Mouse (Mus musculus) right cerebral cortex, postnatal 10 days (tissue): ENCODE results near the gene Dab1.
A peak's percentile ranks its signal among the peaks of the same experiment; 100 is the strongest.

ENCODE experiments used
- DNase-seq, 2 experiments: peaks; one replicate each; pipeline ENCODE4 v3.0.0; 2021; ENCODE audit warnings: low spot score in 2 of 2

The Dab1 gene

GRCm38 (mm10) chr4:104665553-104665952 is 1046.4 kb downstream of the Dab1 start:
- DNase-seq: peak; percentile 55 to 72

DNA sequence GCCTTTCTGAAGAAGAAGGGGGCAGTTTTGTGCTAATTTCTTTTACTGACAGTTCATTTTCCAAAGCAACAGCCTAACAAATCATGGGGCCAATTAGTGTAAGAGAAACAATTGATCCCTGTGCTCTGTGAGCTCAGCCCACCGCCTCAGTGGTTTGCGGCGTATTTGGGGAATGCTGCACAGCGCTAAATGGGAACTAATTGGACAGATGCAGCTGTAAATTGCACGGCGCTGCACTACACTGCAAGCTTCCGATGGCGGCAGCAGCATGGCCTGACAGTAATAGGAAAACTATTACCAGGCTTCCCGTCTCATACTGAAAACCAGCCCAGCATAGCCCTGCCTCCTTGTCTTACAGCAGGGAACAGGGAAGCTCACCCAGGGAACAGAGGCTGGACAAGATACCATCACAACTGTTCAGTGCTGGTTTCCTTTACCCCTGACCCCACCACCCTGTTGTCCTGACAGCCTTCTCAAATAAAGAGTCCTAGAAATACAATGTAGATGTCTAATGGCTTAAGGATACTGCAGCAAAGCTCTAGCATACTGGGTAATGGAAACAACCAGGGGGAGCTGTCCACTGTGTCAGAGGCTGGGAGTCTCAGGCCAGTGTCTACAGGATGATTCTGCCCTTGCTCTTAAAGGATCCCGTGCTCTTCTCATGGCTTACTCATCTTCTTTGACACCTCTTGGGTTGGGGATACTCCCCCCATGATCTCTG is 1047.8 kb downstream of the Dab1 start:
- no peak for DNase-seq

DNA sequence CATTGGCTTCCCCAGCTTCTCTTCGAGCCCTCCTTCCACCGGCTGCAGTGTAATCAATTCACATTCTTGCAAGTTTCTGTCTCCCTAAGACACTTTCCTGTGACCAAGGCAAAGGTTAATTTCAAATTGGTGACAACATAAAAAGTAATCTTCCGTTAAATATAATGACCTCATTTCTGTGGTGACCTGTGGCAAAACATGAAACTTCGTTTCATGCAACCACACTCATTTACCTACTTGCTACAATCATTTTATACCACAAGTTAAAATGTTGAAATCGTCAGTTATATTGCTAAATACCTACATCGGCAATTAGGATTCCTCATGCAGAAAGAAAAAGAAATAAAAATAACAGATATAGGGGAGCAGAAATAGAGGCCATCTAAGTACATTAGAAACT is 1048.9 kb downstream of the Dab1 start:
- DNase-seq: no peak

DNA sequence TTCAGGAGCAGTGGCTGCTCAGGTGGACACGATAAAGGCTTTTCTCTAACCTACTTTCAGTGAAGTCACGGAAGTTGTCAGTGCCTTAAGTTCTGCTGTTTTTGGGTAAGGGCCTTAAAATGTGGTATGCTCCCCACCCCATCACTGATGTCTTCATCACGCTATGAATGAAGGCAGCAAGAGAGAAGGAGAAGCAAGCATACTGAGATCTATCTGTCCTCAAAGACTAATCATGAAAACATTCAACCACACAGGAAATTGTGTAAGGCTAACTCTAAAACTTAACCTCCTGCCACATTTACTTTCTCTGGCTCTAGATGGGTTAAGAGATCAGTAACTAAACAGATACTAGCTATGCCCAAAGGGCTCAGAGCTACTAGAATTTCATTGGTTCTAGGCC is 1050.2 kb downstream of the Dab1 start:
- DNase-seq: no peak

GRCm38 (mm10) chr4:104670741-104671140 is 1051.6 kb downstream of the Dab1 start:
- no peak for DNase-seq

GRCm38 (mm10) chr4:104673317-104673716 is 1054.2 kb downstream of the Dab1 start:
- no peak for DNase-seq

DNA sequence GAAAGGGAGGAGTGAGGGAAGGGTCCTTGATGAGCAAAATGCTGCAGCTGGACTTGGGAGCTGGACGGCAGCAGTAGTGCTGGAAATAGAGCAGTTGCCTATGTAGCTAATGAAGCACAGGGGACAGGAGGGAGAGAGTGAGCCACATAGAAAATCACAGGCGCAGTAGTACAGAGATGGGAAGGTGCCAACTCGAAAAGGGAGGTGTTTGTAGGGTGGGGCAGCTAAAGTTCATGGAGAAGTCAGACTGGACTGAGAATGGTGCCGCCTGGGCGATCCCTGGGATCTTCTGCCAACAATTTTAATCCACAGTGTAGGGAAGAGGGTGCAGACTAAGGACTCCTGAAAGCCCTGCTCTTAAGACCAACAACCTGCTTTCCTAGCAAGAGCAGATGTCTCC is 1055.5 kb downstream of the Dab1 start:
- no peak for DNase-seq

DNA sequence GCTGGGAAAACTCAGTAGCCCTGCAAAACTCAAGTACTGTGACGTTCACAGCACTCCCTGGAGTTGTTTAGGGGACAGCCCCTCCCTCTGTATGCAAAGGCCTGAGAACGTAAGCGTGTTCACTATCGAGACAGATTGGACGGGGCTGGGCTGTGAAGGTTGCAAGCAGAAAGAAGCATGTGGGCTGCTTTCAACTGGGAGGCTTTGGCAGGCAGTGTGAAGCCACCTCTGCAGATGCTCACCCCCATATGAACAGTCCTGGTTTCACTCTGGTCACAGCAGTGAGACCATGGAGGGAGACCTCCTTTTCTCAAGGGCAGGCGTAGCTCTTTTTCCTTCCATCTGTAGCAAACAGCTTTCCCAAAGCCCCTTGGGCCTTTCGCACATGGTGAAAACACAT is 1059.1 kb downstream of the Dab1 start:
- peak; percentile 51 to 67 for DNase-seq

- DNase-seq: no peak
These were observed 1061.3 kb downstream of the Dab1 start for GRCm38 (mm10) chr4:104680475-104680874.

DNA sequence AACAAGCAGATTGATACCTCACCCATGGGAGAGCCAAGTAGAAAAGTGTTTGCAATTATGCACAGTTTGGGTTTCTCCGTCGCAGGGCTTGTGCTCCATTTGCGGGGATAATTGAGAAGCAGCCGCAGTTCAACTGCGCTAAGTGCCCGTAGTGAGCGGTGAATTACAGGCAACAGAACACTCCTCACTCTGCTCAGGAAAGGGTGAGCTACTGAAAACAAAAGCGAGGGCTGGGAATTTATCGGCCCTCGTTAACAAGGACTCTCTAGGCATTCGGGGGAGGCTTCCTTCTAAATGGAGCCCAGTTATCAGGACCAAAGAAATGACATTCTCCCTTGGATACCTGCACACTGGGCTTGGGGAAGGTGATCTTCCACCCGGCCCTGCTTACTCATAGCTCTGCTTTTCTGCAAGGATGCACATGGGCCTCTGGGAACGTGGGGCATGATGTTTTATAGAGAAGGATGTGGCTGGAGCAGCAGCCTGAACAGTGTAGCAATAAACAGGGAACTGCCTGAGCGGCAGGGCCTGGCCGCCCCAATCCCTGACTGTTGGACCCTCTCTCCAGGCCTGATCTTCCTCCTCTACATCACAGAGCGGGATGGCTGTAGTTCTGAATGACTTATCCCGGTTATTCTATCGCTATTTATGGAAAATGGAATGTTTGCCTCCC is 1067.1 kb downstream of the Dab1 start:
- no peak for DNase-seq

DNA sequence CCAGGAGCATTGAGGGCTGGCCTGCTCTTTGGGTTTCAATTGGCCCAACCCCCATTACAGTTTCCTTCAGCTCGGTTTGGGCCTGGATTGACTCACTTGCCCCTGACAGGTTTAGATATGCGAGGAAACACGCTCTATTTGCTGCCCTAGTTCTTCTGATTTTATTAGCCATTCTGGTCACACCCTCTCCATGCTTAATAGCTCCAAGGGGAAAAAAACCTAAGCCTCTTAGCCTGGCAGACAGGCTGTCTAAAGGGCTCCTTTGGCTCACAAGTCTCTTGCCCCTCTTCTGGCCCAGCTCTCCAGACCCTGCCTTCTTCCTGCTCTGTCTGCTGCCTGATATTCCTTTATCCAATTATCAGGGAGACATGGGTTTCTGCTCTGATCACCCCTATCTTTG is 1069.9 kb downstream of the Dab1 start:
- DNase-seq: no peak

DNA sequence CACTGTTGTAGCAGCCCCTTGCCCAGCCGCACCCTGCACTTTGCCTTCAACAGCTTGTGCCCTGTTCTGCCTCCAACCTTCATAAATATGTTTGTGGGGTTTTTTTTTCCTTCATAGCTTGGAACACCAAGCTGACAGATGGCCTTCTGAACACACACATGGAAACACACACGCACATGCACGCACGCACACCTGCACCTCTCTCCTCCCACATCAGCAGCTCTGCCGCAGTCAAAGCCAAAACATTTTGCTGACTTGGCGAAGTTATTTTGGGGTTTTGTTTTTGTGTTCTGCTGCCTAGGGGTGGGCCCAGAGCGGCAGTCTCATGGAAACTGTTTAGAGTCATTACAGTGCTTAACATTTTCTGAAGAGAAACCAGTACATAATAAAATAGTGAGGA is 1071.9 kb downstream of the Dab1 start:
- DNase-seq: peak; percentile 54 to 70

DNA sequence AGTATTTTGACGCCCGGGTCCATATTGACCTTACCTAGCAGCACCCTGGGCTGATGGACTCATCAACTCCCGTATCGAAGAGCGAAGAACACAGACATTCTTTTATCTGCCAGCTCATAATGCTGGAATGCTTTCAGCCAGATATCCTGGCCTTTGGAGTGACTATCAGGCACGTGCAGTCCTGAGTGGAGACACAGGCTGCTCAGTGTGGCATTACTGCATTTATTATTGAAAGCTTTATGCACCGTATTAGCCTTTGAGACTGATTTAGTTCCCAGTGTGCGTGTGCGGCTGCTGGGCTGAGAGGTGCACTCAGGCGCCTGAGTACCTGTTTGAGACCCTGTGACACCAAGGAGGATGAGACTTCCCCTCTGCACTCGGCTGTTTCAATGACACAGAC is 1075.0 kb downstream of the Dab1 start:
- no peak for DNase-seq

GRCm38 (mm10) chr4:104696522-104696921 is 1077.4 kb downstream of the Dab1 start:
- DNase-seq: no peak

DNA sequence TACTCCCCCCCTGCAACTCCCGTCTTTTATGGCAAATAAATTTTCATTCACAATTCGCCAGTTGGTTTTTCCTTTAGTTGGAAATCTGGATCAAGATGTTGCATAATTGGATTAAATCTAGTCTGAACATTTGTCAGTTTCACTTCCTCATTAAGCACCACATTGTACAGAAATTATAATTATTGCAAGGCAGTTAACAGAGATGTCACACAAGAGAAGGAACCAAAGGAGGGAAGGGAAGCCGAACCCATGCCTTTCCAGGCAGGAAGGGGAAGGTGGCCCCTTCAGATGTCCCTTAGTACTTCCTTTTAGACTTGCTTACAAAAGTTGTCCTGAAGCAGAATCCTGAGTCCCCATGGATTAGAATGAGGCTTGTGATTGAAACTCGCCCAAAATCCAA is 1078.5 kb downstream of the Dab1 start:
- DNase-seq: no peak

DNA sequence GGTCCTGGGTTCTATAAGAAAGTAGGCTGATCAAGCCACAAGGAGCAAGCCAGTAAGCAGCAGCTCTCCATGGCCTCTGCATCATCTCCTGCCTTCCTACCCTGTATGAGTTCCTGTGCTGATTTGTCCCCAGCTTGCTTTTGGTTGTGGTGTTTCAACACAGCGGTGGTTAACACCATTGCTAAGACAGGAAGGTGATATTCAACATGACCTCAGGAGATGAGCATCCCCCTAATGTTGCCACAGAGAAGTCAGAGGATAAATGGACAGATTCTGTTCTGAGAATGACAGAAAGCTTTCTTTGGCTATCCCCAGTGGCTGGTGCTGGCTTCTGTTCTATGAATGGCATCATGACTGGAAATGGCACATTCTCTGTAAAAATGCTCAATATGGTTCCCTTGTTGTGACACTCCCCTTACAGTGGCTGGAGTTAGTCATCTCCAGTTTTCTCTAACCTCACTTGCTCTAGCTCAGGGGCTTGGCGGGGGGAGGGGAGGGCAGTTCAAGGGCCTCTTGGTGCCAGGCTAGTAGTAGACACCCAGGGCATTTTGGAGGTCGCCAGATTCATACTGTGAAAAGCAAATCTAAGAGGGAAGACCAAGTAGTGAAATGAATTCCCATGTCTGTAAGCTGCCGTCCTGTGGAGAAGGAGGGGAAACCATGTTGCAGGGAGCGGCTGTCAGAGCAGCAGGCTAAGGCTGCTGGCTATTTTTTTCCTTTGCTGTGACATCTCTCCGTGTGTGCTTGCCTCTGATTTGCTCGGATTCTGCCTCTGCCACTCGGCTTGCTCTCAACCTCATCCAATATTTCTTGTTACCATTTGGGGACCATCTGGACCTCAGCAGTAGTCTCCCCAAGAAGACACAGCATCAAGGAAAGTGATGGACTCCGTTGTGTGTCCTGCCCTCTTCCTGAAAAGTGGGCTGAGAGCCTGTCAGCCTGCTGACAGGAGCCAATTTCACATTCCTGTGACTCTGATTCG is 1086.8 kb downstream of the Dab1 start:
- peak; percentile 47 to 60 for DNase-seq

GRCm38 (mm10) chr4:104712338-104713083 is 1093.4 kb downstream of the Dab1 start:
- no peak for DNase-seq

GRCm38 (mm10) chr4:104714925-104715519 is 1095.9 kb downstream of the Dab1 start:
- no peak for DNase-seq

GRCm38 (mm10) chr4:104715857-104716256 is 1096.7 kb downstream of the Dab1 start:
- DNase-seq: no peak

GRCm38 (mm10) chr4:104716506-104716905 is 1097.3 kb downstream of the Dab1 start:
- DNase-seq: no peak
